Mouse (Mus musculus) heart, adult 2 months (tissue): ENCODE results near the gene Hist1h2bj. TPM values are rescaled to one million over a fixed set of nuclear protein-coding genes. Genes with fewer than 3 reads are reported as not detected.
A peak's percentile ranks its signal among the peaks of the same experiment; 100 is the strongest.

Experiments used
- DNase-seq, 2 experiments: peaks; one replicate each; pipeline ENCODE4 v3.0.0; 2021
- H3K27ac ChIP-seq: fragments of 200-600 bp; 2 replicates; pipeline ENCODE4 v1.8.1; 2022
- H3K27me3 ChIP-seq: fragments of 200-500 bp; 2 replicates; pipeline ENCODE4 v1.6.1; 2012; ENCODE audit warnings: mild to moderate bottlenecking, low read length, inconsistent platforms, mixed read lengths; ENCODE audit not compliant: control insufficient read depth, insufficient read depth
- H3K36me3 ChIP-seq: fragments of 200-500 bp; 2 replicates; pipeline ENCODE4 v1.6.1; 2012; ENCODE audit warnings: low read length, inconsistent platforms; ENCODE audit not compliant: control insufficient read depth, insufficient read depth
- H3K4me1 ChIP-seq: fragments of 200-500 bp; 2 replicates; pipeline ENCODE4 v1.6.1; 2011; ENCODE audit warnings: low read length; ENCODE audit not compliant: control insufficient read depth, insufficient read depth
- H3K4me3 ChIP-seq: fragments of 200-600 bp; 2 replicates; pipeline ENCODE4 v1.8.1; 2022
- H3K79me2 ChIP-seq: fragments of 200-500 bp; replicated peaks from 2 replicates; pipeline ENCODE4 v1.6.1; 2012; ENCODE audit warnings: mild to moderate bottlenecking, inconsistent platforms, low read length, moderate library complexity, mixed read lengths; ENCODE audit not compliant: control insufficient read depth, insufficient read depth
- H3K9ac ChIP-seq: fragments of 200-500 bp; 2 replicates; pipeline ENCODE4 v1.6.1; 2012; ENCODE audit warnings: low read depth, mild to moderate bottlenecking, control low read depth, inconsistent platforms, low read length, mixed read lengths
- CTCF ChIP-seq: fragments of 200-600 bp; IDR thresholded peaks from 2 replicates; pipeline ENCODE4 v1.8.1; 2022; ENCODE audit warnings: antibody characterized with exemption, mild to moderate bottlenecking, moderate library complexity
- EP300 ChIP-seq: fragments of 200-500 bp; IDR thresholded peaks from 2 replicates; pipeline ENCODE4 v1.6.1; 2011; ENCODE audit warnings: low read depth, low read length, control low read depth; ENCODE audit not compliant: insufficient read depth
- POLR2A ChIP-seq: fragments of 200-500 bp; IDR thresholded peaks from 2 replicates; pipeline ENCODE4 v1.6.1; 2011; ENCODE audit warnings: mild to moderate bottlenecking, low read depth, low read length, control low read depth; ENCODE audit not compliant: insufficient read depth
- WGBS: fragments of 180-500 bp; shearing (Covaris S2); methylation state at CpG from one replicate; pipeline ENCODE4 v1.1.7; 2018; 5-methylcytosine and 5-hydroxymethylcytosine counted together
- intact Hi-C: fragments of 180-260 bp; cut with DNase I; formaldehyde crosslinking; loops from one replicate; pipeline ENCODE4 v1.15.1; 2025
- polyA plus RNA-seq: library from polyadenylated mRNA; depleted of rRNA; stranded (reverse); fragments of >200 nt; gene quantifications from 2 replicates; pipeline ENCODE4 v1.2.3, GENCODE M21; 2012
- total RNA-seq, 2 experiments: library from RNA; stranded (reverse); gene quantifications; 2 replicates each; pipeline ENCODE4 v1.2.3; 2021

Hist1h2bj gene
- total and polyA plus RNA-seq, 3 experiments: 0.59 to 3.6 (median 2.8) TPM

- intact Hi-C loops: loop anchor here (5.0 to 10.0 kb wide), 2 partner anchors 212 to 1660 kb away; partner anchors contain the start of genes Hist1h1t and Hist1h4c
Observed at GRCm38 (mm10) chr13:22036986-22037385, 6.0 kb upstream of the Hist1h2bj start.

DNA sequence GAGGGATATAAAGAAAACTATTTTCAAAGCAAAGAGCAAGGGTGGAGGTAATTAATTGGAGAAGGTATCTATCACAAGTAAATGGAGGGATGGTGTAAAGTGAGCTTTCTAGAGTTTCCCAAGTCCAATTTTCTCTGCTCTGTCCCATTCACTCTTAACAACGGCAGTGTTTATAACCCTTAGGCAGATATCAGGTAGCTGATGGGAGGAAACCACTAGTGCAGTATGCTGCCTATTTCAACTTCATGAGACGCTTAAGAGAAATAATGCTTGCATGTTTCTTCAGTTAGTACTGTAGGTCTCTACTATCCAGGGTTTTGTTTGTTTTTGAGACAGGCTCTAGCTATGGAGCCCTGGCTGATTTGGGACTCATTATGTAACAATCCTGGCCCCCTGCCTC, 5.6 kb upstream of the Hist1h2bj start:
- intact Hi-C loops: loop anchor here (5.0 to 10.0 kb wide), 2 partner anchors 213 to 1660 kb away; partner anchors contain the start of genes Hist1h1t and Hist1h4c
- TF ChIP-seq EP300 (no peak), POLR2A (no peak), CTCF (no peak)
- 81% methylated on average over 2 of the region's 2 CpGs for WGBS

More at GRCm38 (mm10) chr13:22036986-22037385, 6.0 kb upstream of the Hist1h2bj start:
- TF ChIP-seq POLR2A: no peak
- no peak for TF ChIP-seq EP300
- no peak for TF ChIP-seq CTCF
- Histone ChIP-seq H3K27ac (no peak overlapping the region), H3K4me3 (no peak overlapping the region), H3K4me1 (no peaks in the 10 kb centered on the region; the same call in 1 of the 2 replicates), H3K27me3 (no peaks in the 10 kb centered on the region), H3K9ac (no peak overlapping the region), H3K79me2 (no peaks in the 10 kb centered on the region), H3K36me3 (no peaks in the 10 kb centered on the region)
- WGBS: 81% methylated on average over 3 of the region's 3 CpGs
- no peak for DNase-seq

GRCm38 (mm10) chr13:22039364-22039763, 3.6 kb upstream of the Hist1h2bj start:
- WGBS: 75% methylated on average over 5 of the region's 5 CpGs
- Histone ChIP-seq H3K9ac (no peak overlapping the region), H3K27ac (no peak overlapping the region), H3K4me1 (no peaks in the 10 kb centered on the region; the same call in 1 of the 2 replicates), H3K36me3 (no peaks in the 10 kb centered on the region), H3K27me3 (no peaks in the 10 kb centered on the region), H3K79me2 (no peaks in the 10 kb centered on the region), H3K4me3 (no peak overlapping the region)
- no peak for DNase-seq
- TF ChIP-seq POLR2A (no peak), CTCF (no peak), EP300 (no peak)
- intact Hi-C loops: loop anchor here (5.0 to 10.0 kb wide), 2 partner anchors 215 to 1658 kb away; partner anchors contain the start of genes Hist1h1t and Hist1h4c

More for the DNA sequence above, 5.6 kb upstream of the Hist1h2bj start:
- DNase-seq: no peak
- Histone ChIP-seq H3K4me1 (no peaks in the 10 kb centered on the region; the same call in 1 of the 2 replicates), H3K27me3 (no peaks in the 10 kb centered on the region), H3K4me3 (no peak overlapping the region), H3K9ac (no peak overlapping the region), H3K79me2 (no peaks in the 10 kb centered on the region), H3K36me3 (no peaks in the 10 kb centered on the region), H3K27ac (no peak overlapping the region)

- WGBS: 19% methylated on average over 2 of the region's 2 CpGs
- no peak overlapping the region for H3K4me3 ChIP-seq
- H3K9ac ChIP-seq: no peak overlapping the region
- TF ChIP-seq POLR2A (no peak), EP300 (no peak)
- no peaks in the 10 kb centered on the region; the same call in 1 of the 2 replicates for H3K4me1 ChIP-seq
- H3K27me3 ChIP-seq: no peaks in the 10 kb centered on the region
- no peaks in the 10 kb centered on the region for H3K36me3 ChIP-seq
- no peak for DNase-seq
- intact Hi-C loops: loop anchor here (2.0 to 10.0 kb wide), 9 partner anchors 215 to 1707 kb away; partner anchors contain the start of genes Hist1h1e, Hist1h1t, Hist1h2ai and Hist1h2ak
- no peaks in the 10 kb centered on the region for H3K79me2 ChIP-seq
- no peak overlapping the region for H3K27ac ChIP-seq
Observed at GRCm38 (mm10) chr13:22039951-22040463, 3.0 kb upstream of the Hist1h2bj start.

GRCm38 (mm10) chr13:22040464-22041141, 2.4 kb upstream of the Hist1h2bj start:
- intact Hi-C loops: loop anchor here (2.0 to 10.0 kb wide), 7 partner anchors 263 to 1707 kb away; partner anchors contain the start of genes Hist1h1e, Hist1h2ai, Hist1h2ak and Hist1h2bb
- H3K27me3 ChIP-seq: no peaks in the 10 kb centered on the region
- peak overlapping the region; percentile 44; the same call in 1 of the 2 replicates for H3K27ac ChIP-seq
- H3K79me2 ChIP-seq: no peaks in the 10 kb centered on the region
- no peaks in the 10 kb centered on the region for H3K36me3 ChIP-seq
- peak overlapping the region; percentile 65 for H3K9ac ChIP-seq
- H3K4me1 ChIP-seq: no peaks in the 10 kb centered on the region; the same call in 1 of the 2 replicates
- WGBS: 6% methylated on average over 24 of the region's 24 CpGs
- TF ChIP-seq POLR2A (no peak), EP300 (no peak), CTCF (no peak)
- DNase-seq: no peak
- peak overlapping the region; percentile 53 for H3K4me3 ChIP-seq
